Mouse (Mus musculus): ENCODE measurements around the gene Mrpl55. TPM values are rescaled to one million over a fixed set of nuclear protein-coding genes. Genes with fewer than 3 reads are reported as not detected.

The Mrpl55 gene
- polyA plus RNA-seq, 1 experiment from 2014 or later, result 103 TPM

DNA sequence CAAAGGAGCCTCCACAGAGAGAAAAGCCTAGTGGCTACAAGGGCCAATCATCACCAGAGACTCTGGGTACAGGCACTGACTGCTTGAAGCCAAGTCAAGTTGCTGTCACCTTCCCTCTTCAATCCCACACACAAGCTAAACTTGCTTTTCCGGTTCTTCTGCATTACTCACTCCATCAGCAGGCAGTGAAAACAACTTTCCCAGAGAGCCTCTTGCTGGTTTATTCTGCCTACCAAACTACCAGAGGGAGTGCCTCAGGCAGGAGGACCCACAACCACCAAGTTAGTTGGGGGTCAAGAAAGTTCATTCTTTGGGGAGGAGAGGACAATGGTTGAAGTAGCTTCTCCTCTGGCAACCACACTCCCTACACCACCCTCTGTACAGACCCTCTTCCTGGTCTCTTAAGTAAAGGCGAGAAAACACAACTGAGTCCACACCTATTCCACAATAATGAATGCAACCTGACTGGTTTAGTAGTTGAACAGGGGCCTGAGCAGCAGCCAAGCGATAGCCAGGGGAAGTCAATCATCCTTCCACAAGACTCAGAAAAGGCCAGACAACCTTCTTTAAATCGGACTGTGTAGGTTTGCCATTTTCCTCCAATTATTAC is 16.2 kb downstream of the Mrpl55 start:
- Histone ChIP-seq H3K27me3 (ENCODE audit: control insufficient read depth, insufficient read depth, low read length) (no peaks in the 10 kb centered on the region), H3K27ac (ENCODE audit: low read length) (peak overlapping the region; percentile 62; the same call in 1 of the 2 replicates), H3K4me3 (ENCODE audit: low read depth, low read length) (no peak overlapping the region), H3K9ac (replicated peaks; ENCODE audit: low read depth, low read length) (no peak overlapping the region), H3K9me3 (ENCODE audit: control insufficient read depth, low read depth, low read length) (no peaks in the 10 kb centered on the region), H3K4me2 (replicated peaks; ENCODE audit: low read depth, low read length) (peak overlapping the region; percentile 15), H3K4me1 (ENCODE audit: control insufficient read depth, insufficient read depth, low read length) (peaks cover 16% of the 10 kb centered on the region; the same call in 1 of the 2 replicates), H3K36me3 (ENCODE audit: control insufficient read depth, insufficient read depth, low read length) (peaks cover 15% of the 10 kb centered on the region)
- peak; percentile 78 for ATAC-seq (ENCODE audit: insufficient number of reproducible peaks, insufficient read depth, low FRiP score, low read depth)
- 76% methylated on average over 4 of the region's 4 CpGs for WGBS

DNA sequence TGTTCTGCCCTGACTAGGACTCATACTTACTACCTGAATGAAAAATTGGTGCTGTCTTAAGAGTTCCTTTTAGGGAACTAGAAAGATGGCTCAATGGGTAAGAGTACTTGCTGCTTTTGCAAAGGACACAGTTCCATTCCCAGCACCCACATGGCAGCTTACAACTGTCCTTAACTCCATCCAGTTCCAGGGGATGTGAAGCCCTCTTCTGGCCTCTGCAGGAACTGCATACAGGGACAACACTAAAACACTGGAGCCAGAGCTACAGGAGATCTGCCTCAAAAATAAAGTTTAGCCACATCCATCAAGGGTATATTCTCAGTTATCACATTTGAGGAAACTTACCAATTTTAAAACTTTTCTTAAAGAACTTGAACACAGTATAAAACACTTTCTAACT is 16.8 kb downstream of the Mrpl55 start:
- Histone ChIP-seq H3K36me3 (ENCODE audit: control insufficient read depth, insufficient read depth, low read length) (peaks cover 18% of the 10 kb centered on the region), H3K4me3 (ENCODE audit: low read depth, low read length) (no peak overlapping the region), H3K4me1 (ENCODE audit: control insufficient read depth, insufficient read depth, low read length) (peaks cover 19% of the 10 kb centered on the region; the same call in 1 of the 2 replicates), H3K9me3 (ENCODE audit: control insufficient read depth, low read depth, low read length) (no peaks in the 10 kb centered on the region), H3K9ac (replicated peaks; ENCODE audit: low read depth, low read length) (no peak overlapping the region), H3K4me2 (replicated peaks; ENCODE audit: low read depth, low read length) (peak overlapping the region; percentile 15; the same call in 1 of the 2 replicates), H3K27ac (ENCODE audit: low read length) (peak overlapping the region; percentile 62; the same call in 1 of the 2 replicates), H3K27me3 (ENCODE audit: control insufficient read depth, insufficient read depth, low read length) (no peaks in the 10 kb centered on the region)
- ATAC-seq (ENCODE audit: insufficient number of reproducible peaks, insufficient read depth, low FRiP score, low read depth), result no peak

DNA sequence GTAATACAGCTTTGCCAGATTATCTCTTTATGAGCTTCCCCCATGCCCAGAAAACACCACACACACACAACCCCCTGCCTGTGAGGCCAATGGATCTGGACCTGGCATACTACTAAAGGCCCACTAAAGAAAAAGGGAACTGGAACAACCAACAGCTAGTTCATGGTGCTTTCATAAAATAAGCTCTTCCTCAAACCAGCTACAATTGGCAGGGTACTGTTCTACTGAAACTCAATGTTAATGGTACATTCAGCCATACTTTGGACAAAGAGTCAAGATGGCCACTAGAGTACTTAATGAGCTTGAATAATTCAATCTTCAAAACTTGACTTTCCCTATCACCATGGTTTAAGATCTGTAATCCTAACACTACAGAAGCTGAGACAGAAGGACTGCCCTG is 19.3 kb downstream of the Mrpl55 start:
- peaks cover 11% of the 10 kb centered on the region for H3K36me3 ChIP-seq (ENCODE audit: control insufficient read depth, insufficient read depth, low read length)
- no peak overlapping the region for H3K4me3 ChIP-seq (ENCODE audit: low read depth, low read length)
- H3K4me2 ChIP-seq (replicated peaks; ENCODE audit: low read depth, low read length), result no peak overlapping the region
- no peak for ATAC-seq (ENCODE audit: insufficient number of reproducible peaks, insufficient read depth, low FRiP score, low read depth)
- H3K9ac ChIP-seq (replicated peaks; ENCODE audit: low read depth, low read length), result no peak overlapping the region
- no peaks in the 10 kb centered on the region for H3K9me3 ChIP-seq (ENCODE audit: control insufficient read depth, low read depth, low read length)
- no peak overlapping the region for H3K27ac ChIP-seq (ENCODE audit: low read length)
- no peaks in the 10 kb centered on the region for H3K27me3 ChIP-seq (ENCODE audit: control insufficient read depth, insufficient read depth, low read length)
- peaks cover 36% of the 10 kb centered on the region for H3K4me1 ChIP-seq (ENCODE audit: control insufficient read depth, insufficient read depth, low read length)

DNA sequence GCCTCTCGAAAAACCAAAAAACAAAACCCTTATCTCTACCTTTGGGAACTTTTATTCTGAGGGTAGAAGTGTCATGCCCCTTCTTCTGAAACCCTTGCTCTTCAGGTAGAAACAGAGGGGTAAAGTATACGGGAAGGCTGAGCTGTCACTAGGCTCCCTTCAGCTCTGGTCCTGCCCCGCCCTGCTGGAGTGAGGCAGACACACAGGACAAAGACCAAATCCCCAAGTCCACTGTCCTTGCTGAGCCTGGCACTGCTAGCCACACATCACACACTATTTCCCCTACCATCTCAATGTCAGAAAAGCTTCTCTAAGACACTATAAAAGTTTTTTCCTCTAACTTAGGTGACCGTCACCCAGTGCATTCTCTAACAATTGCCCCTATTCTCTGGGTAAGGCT is 20.0 kb downstream of the Mrpl55 start:
- no peak for ATAC-seq (ENCODE audit: insufficient number of reproducible peaks, insufficient read depth, low FRiP score, low read depth)
- Histone ChIP-seq H3K9ac (replicated peaks; ENCODE audit: low read depth, low read length) (no peak overlapping the region), H3K4me2 (replicated peaks; ENCODE audit: low read depth, low read length) (no peak overlapping the region), H3K27ac (ENCODE audit: low read length) (no peak overlapping the region), H3K36me3 (ENCODE audit: control insufficient read depth, insufficient read depth, low read length) (peaks cover 11% of the 10 kb centered on the region), H3K4me1 (ENCODE audit: control insufficient read depth, insufficient read depth, low read length) (peaks cover 34% of the 10 kb centered on the region), H3K27me3 (ENCODE audit: control insufficient read depth, insufficient read depth, low read length) (no peaks in the 10 kb centered on the region), H3K4me3 (ENCODE audit: low read depth, low read length) (no peak overlapping the region), H3K9me3 (ENCODE audit: control insufficient read depth, low read depth, low read length) (no peaks in the 10 kb centered on the region)
- WGBS, result 86% methylated on average over 4 of the region's 4 CpGs

DNA sequence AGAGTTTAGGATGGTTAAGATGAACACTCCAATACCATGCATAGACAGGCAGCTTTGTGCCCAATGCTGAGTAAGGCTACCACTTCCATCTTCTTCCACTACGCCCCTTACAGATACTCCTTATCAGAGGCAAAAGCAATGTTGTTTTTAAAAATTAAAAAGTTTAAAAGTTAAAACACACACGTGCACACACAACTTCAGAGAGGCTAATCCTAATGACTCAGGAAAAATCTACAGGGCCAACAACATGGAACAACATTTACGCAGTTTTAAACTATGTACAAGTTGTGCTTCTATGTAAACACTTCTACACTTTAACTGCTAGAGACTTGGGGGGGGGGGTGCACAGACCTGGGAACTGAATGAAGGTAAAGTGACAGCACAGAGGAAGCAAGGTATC is 21.7 kb downstream of the Mrpl55 start:
- H3K36me3 ChIP-seq (ENCODE audit: control insufficient read depth, insufficient read depth, low read length), result peaks cover 6% of the 10 kb centered on the region
- no peak for ATAC-seq (ENCODE audit: insufficient number of reproducible peaks, insufficient read depth, low FRiP score, low read depth)
- no peak overlapping the region for H3K9ac ChIP-seq (replicated peaks; ENCODE audit: low read depth, low read length)
- no peak overlapping the region for H3K27ac ChIP-seq (ENCODE audit: low read length)
- H3K9me3 ChIP-seq (ENCODE audit: control insufficient read depth, low read depth, low read length), result no peaks in the 10 kb centered on the region
- no peak overlapping the region for H3K4me2 ChIP-seq (replicated peaks; ENCODE audit: low read depth, low read length)
- WGBS, result 82% methylated on average over 3 of the region's 3 CpGs
- H3K4me3 ChIP-seq (ENCODE audit: low read depth, low read length), result no peak overlapping the region
- H3K4me1 ChIP-seq (ENCODE audit: control insufficient read depth, insufficient read depth, low read length), result peaks cover 28% of the 10 kb centered on the region
- H3K27me3 ChIP-seq (ENCODE audit: control insufficient read depth, insufficient read depth, low read length), result no peaks in the 10 kb centered on the region

DNA sequence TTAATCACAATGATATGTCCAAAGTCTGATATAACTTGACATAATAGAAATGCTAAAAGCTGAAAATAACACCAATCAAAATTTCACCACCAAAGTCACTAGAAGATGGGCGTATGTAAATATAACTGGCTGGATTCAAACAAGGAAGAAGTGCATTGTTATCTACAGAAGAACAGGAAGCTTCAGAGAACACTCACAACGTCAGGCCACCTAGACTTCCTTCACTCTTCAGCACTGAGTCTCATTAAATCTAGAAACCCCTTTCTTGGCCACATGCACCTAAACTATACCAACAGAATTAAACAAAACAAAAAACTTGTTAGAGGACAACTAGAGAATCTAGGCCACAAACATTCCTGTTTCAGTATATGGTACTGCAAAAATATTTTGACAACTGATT is 22.2 kb downstream of the Mrpl55 start:
- Histone ChIP-seq H3K9me3 (ENCODE audit: control insufficient read depth, low read depth, low read length) (no peaks in the 10 kb centered on the region), H3K36me3 (ENCODE audit: control insufficient read depth, insufficient read depth, low read length) (peaks cover 6% of the 10 kb centered on the region), H3K4me2 (replicated peaks; ENCODE audit: low read depth, low read length) (no peak overlapping the region), H3K27me3 (ENCODE audit: control insufficient read depth, insufficient read depth, low read length) (no peaks in the 10 kb centered on the region), H3K4me3 (ENCODE audit: low read depth, low read length) (no peak overlapping the region), H3K4me1 (ENCODE audit: control insufficient read depth, insufficient read depth, low read length) (peaks cover 28% of the 10 kb centered on the region), H3K9ac (replicated peaks; ENCODE audit: low read depth, low read length) (no peak overlapping the region), H3K27ac (ENCODE audit: low read length) (no peak overlapping the region)
- 54% methylated on average over 2 of the region's 2 CpGs for WGBS
- no peak for ATAC-seq (ENCODE audit: insufficient number of reproducible peaks, insufficient read depth, low FRiP score, low read depth)

DNA sequence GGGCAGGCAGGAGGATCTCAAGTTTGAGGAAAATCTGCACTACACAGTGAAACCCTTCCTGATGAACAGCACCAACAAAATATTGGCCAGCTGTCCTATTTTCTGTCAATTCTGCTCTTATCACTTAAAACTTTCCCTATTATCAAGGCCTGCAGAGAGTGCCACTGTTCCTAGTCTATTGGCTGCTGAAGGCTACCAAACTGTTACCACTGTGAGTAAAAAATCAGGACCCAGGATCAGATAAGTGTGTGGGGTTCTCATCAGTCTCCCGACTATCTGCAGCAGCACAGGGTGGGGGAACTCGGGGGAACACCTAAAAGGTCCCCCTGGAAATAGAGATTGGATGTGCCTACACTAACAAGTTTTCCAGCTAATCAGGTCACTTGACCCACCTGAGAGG is 22.9 kb downstream of the Mrpl55 start:
- Histone ChIP-seq H3K4me2 (replicated peaks; ENCODE audit: low read depth, low read length) (peak overlapping the region; percentile 82; the same call in 1 of the 2 replicates), H3K9me3 (ENCODE audit: control insufficient read depth, low read depth, low read length) (no peaks in the 10 kb centered on the region), H3K36me3 (ENCODE audit: control insufficient read depth, insufficient read depth, low read length) (peaks cover 6% of the 10 kb centered on the region), H3K4me1 (ENCODE audit: control insufficient read depth, insufficient read depth, low read length) (peaks cover 28% of the 10 kb centered on the region), H3K9ac (replicated peaks; ENCODE audit: low read depth, low read length) (no peak overlapping the region), H3K27me3 (ENCODE audit: control insufficient read depth, insufficient read depth, low read length) (no peaks in the 10 kb centered on the region), H3K4me3 (ENCODE audit: low read depth, low read length) (no peak overlapping the region; the same call in 1 of the 2 replicates), H3K27ac (ENCODE audit: low read length) (no peak overlapping the region)
- WGBS, result 71% methylated on average over 2 of the region's 2 CpGs
- ATAC-seq (ENCODE audit: insufficient number of reproducible peaks, insufficient read depth, low FRiP score, low read depth), result no peak

DNA sequence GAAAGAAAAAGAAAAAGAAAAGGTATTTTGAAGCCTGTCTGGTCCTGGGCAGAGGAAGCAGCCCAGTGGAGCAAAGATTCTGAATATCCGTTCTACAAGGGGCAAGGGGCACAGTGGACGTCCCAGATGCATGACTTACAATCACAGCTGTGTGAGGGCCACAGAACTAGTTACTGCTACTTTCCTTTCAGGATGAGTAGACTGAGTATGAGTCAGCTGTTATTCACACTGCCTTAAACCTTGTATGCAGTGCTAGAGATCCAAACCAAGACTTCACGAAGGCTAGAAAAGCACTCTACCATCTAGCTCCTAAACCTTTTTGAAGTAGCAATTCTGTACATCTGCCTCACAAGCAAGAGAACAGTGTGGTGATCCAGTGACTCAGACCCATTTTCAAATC is 24.0 kb downstream of the Mrpl55 start:
- Histone ChIP-seq H3K27me3 (ENCODE audit: control insufficient read depth, insufficient read depth, low read length) (no peaks in the 10 kb centered on the region), H3K4me3 (ENCODE audit: low read depth, low read length) (peak overlapping the region; percentile 92), H3K4me2 (replicated peaks; ENCODE audit: low read depth, low read length) (peak overlapping the region; percentile 82), H3K4me1 (ENCODE audit: control insufficient read depth, insufficient read depth, low read length) (peaks cover 26% of the 10 kb centered on the region), H3K27ac (ENCODE audit: low read length) (0 out of 2 replicates have a peak overlapping the region, but pooled peaks have one; percentile 11), H3K9ac (replicated peaks; ENCODE audit: low read depth, low read length) (peak overlapping the region; percentile 91), H3K9me3 (ENCODE audit: control insufficient read depth, low read depth, low read length) (no peaks in the 10 kb centered on the region), H3K36me3 (ENCODE audit: control insufficient read depth, insufficient read depth, low read length) (peaks cover 3% of the 10 kb centered on the region; the same call in 1 of the 2 replicates)
- WGBS, result 34% methylated on average over 3 of the region's 3 CpGs
- ATAC-seq (ENCODE audit: insufficient number of reproducible peaks, insufficient read depth, low FRiP score, low read depth), result no peak

All from stomach, embryonic 14.5 days (tissue).